Mouse (Mus musculus) heart, embryonic 15.5 days (tissue): ENCODE results near the gene Tars2. TPM values are rescaled to one million over a fixed set of nuclear protein-coding genes. Genes with fewer than 3 reads are reported as not detected.

Experiments used
- ATAC-seq: fragments of 200-750 bp; cut with Nextera tagmentation; replicated peaks from 2 replicates; pipeline ENCODE4 v1.8.0; 2017; ENCODE audit warnings: low read depth, moderate TSS enrichment; ENCODE audit not compliant: insufficient number of reproducible peaks, insufficient read depth, low FRiP score
- H3K27ac ChIP-seq: fragments of 300-500 bp; sonication (generic); 2 replicates; pipeline ENCODE4 v1.5.1; 2015; ENCODE audit warnings: mild to moderate bottlenecking, inconsistent platforms
- H3K27me3 ChIP-seq: fragments of 300-500 bp; sonication (generic); 2 replicates; pipeline ENCODE4 v1.6.1; 2015; ENCODE audit warnings: inconsistent platforms
- H3K36me3 ChIP-seq: fragments of 300-500 bp; sonication (generic); 2 replicates; pipeline ENCODE4 v1.6.1; 2015; ENCODE audit warnings: mild to moderate bottlenecking, inconsistent platforms
- H3K4me1 ChIP-seq: fragments of 300-500 bp; sonication (generic); replicated peaks from 2 replicates; pipeline ENCODE4 v1.6.1; 2015; ENCODE audit warnings: inconsistent platforms
- H3K4me2 ChIP-seq: fragments of 300-500 bp; sonication (generic); 2 replicates; pipeline ENCODE4 v1.6.1; 2015; ENCODE audit warnings: inconsistent platforms, mild to moderate bottlenecking, moderate library complexity
- H3K4me3 ChIP-seq: fragments of 300-500 bp; sonication (generic); 2 replicates; pipeline ENCODE4 v1.5.1; 2015; ENCODE audit warnings: mild to moderate bottlenecking, inconsistent platforms
- H3K9ac ChIP-seq: fragments of 300-500 bp; sonication (generic); 2 replicates; pipeline ENCODE4 v1.6.1; 2015; ENCODE audit warnings: mild to moderate bottlenecking, inconsistent platforms
- H3K9me3 ChIP-seq: fragments of 300-500 bp; sonication (generic); replicated peaks from 2 replicates; pipeline ENCODE4 v1.6.1; 2016; ENCODE audit warnings: inconsistent platforms
- WGBS: fragments of 180-500 bp; shearing (Covaris S2); methylation state at CpG from one replicate; pipeline ENCODE4 v1.1.7; 2015; ENCODE audit warnings: mixed read lengths; 5-methylcytosine and 5-hydroxymethylcytosine counted together
- polyA plus RNA-seq: library from polyadenylated mRNA; unstranded; fragments of >200 nt; fragmentation: Nextera tagmentation; extraction: Ambion mirVana; gene quantifications from 2 replicates; pipeline ENCODE4 v1.2.1, GENCODE M21; 2015

The Tars2 gene
- polyA plus RNA-seq, 1 experiment from 2014 or later: 31.3 TPM

- H3K4me1 ChIP-seq: peaks cover 40% of the 10 kb centered on the region
- no peak overlapping the region for H3K4me2 ChIP-seq
- 69% methylated on average over 13 of the region's 13 CpGs for WGBS
- no peak for ATAC-seq
- H3K9ac ChIP-seq: no peak overlapping the region
- H3K27ac ChIP-seq: no peak overlapping the region
- no peaks in the 10 kb centered on the region for H3K27me3 ChIP-seq
- H3K36me3 ChIP-seq: 0 out of 2 replicates have a peak, but pooled peaks cover 7% of the 10 kb centered on the region
- H3K4me3 ChIP-seq: no peak overlapping the region
- H3K9me3 ChIP-seq: no peaks in the 10 kb centered on the region
Observed at GRCm38 (mm10) chr3:95734092-95734702, 25.8 kb downstream of the Tars2 start.

GRCm38 (mm10) chr3:95732744-95733521, 27.1 kb downstream of the Tars2 start:
- Histone ChIP-seq H3K4me1 (peaks cover 27% of the 10 kb centered on the region), H3K9me3 (no peaks in the 10 kb centered on the region), H3K9ac (no peak overlapping the region), H3K4me3 (no peak overlapping the region), H3K36me3 (0 out of 2 replicates have a peak, but pooled peaks cover 7% of the 10 kb centered on the region), H3K4me2 (no peak overlapping the region), H3K27me3 (no peaks in the 10 kb centered on the region), H3K27ac (peak overlapping the region; percentile 45)
- WGBS: 55% methylated on average over 11 of the region's 11 CpGs
- no peak; the same call in 1 of the 2 replicates for ATAC-seq

DNA sequence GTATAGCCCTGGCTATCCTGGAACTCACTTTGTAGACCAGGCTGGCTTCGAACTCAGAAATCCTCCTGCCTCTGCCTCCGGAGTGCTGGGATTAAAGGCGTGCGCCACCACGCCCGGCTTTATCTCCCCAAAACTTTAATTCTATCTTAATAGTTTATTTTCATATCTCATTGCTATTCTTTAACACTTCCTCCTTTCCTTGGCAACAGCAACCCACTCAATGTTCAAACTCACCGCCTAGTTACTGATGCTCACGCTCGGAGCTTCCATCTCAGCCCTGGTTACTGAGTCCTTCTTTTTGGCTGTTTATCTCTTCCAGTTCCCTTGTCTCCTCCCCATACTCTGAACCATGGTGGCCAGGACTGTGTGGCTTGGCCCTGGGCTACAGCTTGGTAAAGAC, 27.7 kb downstream of the Tars2 start:
- no peak overlapping the region for H3K4me2 ChIP-seq
- ATAC-seq: no peak
- H3K4me3 ChIP-seq: no peak overlapping the region
- H3K9me3 ChIP-seq: no peaks in the 10 kb centered on the region
- no peaks in the 10 kb centered on the region for H3K27me3 ChIP-seq
- WGBS: 86% methylated on average over 9 of the region's 9 CpGs
- H3K4me1 ChIP-seq: peaks cover 21% of the 10 kb centered on the region
- H3K27ac ChIP-seq: peak overlapping the region; percentile 45; the same call in 1 of the 2 replicates
- no peak overlapping the region for H3K9ac ChIP-seq
- H3K36me3 ChIP-seq: 0 out of 2 replicates have a peak, but pooled peaks cover 7% of the 10 kb centered on the region

DNA sequence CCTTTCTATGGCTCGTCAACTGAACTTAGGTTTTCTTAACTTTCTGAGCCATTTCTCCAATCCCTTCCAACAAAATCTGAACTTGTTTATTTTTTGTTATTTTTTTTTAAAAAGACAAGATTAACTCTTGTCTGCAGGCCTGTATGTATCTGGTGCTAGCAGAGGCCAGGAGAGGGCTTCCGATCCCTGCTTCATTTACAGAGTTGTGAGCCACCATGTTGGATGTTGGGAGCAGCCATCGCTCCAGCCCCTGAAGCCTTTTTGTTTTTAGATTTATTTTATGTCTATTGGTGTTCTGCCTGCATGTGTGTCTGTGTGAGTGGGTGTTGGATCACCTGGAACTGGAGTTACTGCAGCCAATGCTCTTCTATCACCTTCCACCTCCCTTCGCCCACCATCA, 28.2 kb downstream of the Tars2 start:
- ATAC-seq: no peak
- Histone ChIP-seq H3K4me1 (peaks cover 17% of the 10 kb centered on the region), H3K27ac (no peak overlapping the region), H3K4me2 (no peak overlapping the region), H3K9ac (no peak overlapping the region), H3K27me3 (no peaks in the 10 kb centered on the region), H3K9me3 (no peaks in the 10 kb centered on the region), H3K36me3 (0 out of 2 replicates have a peak, but pooled peaks cover 7% of the 10 kb centered on the region), H3K4me3 (no peak overlapping the region)
- WGBS: 92% methylated on average over 4 of the region's 4 CpGs

DNA sequence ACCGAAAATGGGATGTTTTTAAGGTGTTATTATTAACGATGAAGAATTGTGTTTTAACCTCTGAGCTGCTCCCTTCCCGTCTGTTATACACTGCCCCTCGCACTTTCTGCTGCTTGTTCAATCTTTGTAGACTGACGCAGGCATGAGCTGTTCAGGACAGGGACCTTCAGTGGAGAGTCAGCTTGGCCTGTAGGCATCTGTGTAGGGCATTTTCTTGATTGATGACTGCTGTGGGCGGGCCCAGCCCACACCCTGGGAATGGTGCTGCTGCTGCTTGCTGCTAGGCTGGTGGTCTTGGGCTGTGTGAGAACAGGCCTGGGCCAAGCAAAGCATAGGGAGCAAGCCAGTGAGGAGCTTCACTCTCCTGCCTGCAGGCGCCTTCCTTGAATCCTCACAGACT, 29.6 kb downstream of the Tars2 start:
- WGBS: 83% methylated on average over 7 of the region's 7 CpGs
- Histone ChIP-seq H3K9ac (no peak overlapping the region), H3K4me2 (no peak overlapping the region), H3K36me3 (0 out of 2 replicates have a peak, but pooled peaks cover 7% of the 10 kb centered on the region), H3K4me1 (peaks cover 15% of the 10 kb centered on the region), H3K9me3 (no peaks in the 10 kb centered on the region), H3K27ac (no peak overlapping the region), H3K4me3 (no peak overlapping the region), H3K27me3 (no peaks in the 10 kb centered on the region)
- ATAC-seq: no peak

DNA sequence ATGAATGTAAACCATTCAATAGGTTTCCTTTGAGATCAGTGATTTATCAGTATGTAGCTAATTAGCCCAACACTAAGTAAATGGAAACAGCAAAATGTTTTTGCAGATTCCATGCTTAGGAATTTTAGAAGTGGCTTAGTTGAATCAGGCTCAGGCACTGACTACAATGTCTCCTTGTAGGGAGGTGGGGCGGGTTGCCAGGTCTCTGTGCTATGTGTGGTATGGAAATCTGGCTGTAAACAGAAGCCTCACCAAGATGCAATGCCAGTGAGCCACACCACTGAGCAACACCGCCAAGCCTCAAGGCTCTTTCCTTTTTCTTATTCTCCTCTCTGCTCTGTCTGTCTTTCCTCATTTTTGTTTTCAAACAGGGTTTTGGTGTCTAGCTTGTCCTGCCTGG, 31.1 kb downstream of the Tars2 start:
- Histone ChIP-seq H3K4me2 (no peak overlapping the region), H3K9ac (no peak overlapping the region), H3K4me3 (no peak overlapping the region), H3K9me3 (no peaks in the 10 kb centered on the region), H3K36me3 (no peaks in the 10 kb centered on the region), H3K4me1 (peaks cover 15% of the 10 kb centered on the region), H3K27me3 (no peaks in the 10 kb centered on the region), H3K27ac (peak overlapping the region; percentile 22; the same call in 1 of the 2 replicates)
- ATAC-seq: no peak
- WGBS: 69% methylated on average over 2 of the region's 2 CpGs

GRCm38 (mm10) chr3:95726696-95727358, 33.2 kb downstream of the Tars2 start:
- Histone ChIP-seq H3K4me1 (peaks cover 2% of the 10 kb centered on the region; the same call in 1 of the 2 replicates), H3K9ac (no peak overlapping the region), H3K27ac (no peak overlapping the region), H3K4me3 (no peak overlapping the region), H3K4me2 (no peak overlapping the region), H3K27me3 (no peaks in the 10 kb centered on the region), H3K36me3 (no peaks in the 10 kb centered on the region), H3K9me3 (no peaks in the 10 kb centered on the region)
- 46% methylated on average over 7 of the region's 7 CpGs for WGBS
- ATAC-seq: no peak

DNA sequence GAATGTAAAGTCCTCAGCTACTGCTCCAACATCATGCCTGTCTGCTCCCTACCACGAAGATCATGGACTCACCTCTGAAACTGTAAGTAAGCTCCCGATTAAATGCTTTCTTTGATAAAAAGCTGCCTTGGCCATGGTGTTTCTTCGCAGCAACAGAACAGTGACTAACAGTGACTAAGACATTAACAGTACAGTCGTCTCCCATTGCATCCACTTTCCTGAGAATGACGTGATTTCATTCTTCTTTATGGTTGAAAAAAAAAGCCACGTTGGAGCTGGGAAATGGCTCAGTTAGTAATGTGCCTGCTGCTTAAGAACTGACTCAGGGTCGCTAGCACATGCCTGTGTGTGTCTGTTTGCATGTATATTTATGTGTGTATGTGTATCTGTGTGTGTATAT, 34.1 kb downstream of the Tars2 start:
- ATAC-seq: no peak
- Histone ChIP-seq H3K9me3 (no peaks in the 10 kb centered on the region), H3K4me3 (no peak overlapping the region), H3K36me3 (no peaks in the 10 kb centered on the region), H3K27ac (no peak overlapping the region), H3K4me2 (no peak overlapping the region), H3K4me1 (peaks cover 2% of the 10 kb centered on the region; the same call in 1 of the 2 replicates), H3K9ac (no peak overlapping the region), H3K27me3 (no peaks in the 10 kb centered on the region)
- WGBS: 79% methylated on average over 7 of the region's 7 CpGs

- Histone ChIP-seq H3K27me3 (no peaks in the 10 kb centered on the region), H3K4me2 (no peak overlapping the region), H3K36me3 (no peaks in the 10 kb centered on the region), H3K9me3 (no peaks in the 10 kb centered on the region), H3K9ac (no peak overlapping the region), H3K27ac (0 out of 2 replicates have a peak overlapping the region, but pooled peaks have one; percentile 11), H3K4me1 (peaks cover 2% of the 10 kb centered on the region; the same call in 1 of the 2 replicates), H3K4me3 (no peak overlapping the region)
- 68% methylated on average over 3 of the region's 3 CpGs for WGBS
- no peak for ATAC-seq
Observed at GRCm38 (mm10) chr3:95722386-95722785, 37.6 kb downstream of the Tars2 start.

GRCm38 (mm10) chr3:95718153-95718552, 41.9 kb downstream of the Tars2 start:
- no peak overlapping the region for H3K4me2 ChIP-seq
- 76% methylated on average over 2 of the region's 2 CpGs for WGBS
- no peaks in the 10 kb centered on the region for H3K27me3 ChIP-seq
- H3K36me3 ChIP-seq: no peaks in the 10 kb centered on the region
- ATAC-seq: no peak
- no peaks in the 10 kb centered on the region for H3K9me3 ChIP-seq
- no peak overlapping the region for H3K4me3 ChIP-seq
- H3K27ac ChIP-seq: no peak overlapping the region
- H3K9ac ChIP-seq: no peak overlapping the region
- no peaks in the 10 kb centered on the region for H3K4me1 ChIP-seq

GRCm38 (mm10) chr3:95716075-95716474, 43.9 kb downstream of the Tars2 start:
- no peak overlapping the region for H3K4me2 ChIP-seq
- ATAC-seq: no peak
- WGBS: 79% methylated on average over 1 of the region's 1 CpGs
- no peaks in the 10 kb centered on the region for H3K9me3 ChIP-seq
- H3K27ac ChIP-seq: no peak overlapping the region
- H3K4me1 ChIP-seq: no peaks in the 10 kb centered on the region
- no peak overlapping the region for H3K9ac ChIP-seq
- H3K36me3 ChIP-seq: no peaks in the 10 kb centered on the region
- no peaks in the 10 kb centered on the region for H3K27me3 ChIP-seq
- H3K4me3 ChIP-seq: no peak overlapping the region
